8 mouse cellular contexts compared by ENCODE assay signal in the genomic region with DNA sequence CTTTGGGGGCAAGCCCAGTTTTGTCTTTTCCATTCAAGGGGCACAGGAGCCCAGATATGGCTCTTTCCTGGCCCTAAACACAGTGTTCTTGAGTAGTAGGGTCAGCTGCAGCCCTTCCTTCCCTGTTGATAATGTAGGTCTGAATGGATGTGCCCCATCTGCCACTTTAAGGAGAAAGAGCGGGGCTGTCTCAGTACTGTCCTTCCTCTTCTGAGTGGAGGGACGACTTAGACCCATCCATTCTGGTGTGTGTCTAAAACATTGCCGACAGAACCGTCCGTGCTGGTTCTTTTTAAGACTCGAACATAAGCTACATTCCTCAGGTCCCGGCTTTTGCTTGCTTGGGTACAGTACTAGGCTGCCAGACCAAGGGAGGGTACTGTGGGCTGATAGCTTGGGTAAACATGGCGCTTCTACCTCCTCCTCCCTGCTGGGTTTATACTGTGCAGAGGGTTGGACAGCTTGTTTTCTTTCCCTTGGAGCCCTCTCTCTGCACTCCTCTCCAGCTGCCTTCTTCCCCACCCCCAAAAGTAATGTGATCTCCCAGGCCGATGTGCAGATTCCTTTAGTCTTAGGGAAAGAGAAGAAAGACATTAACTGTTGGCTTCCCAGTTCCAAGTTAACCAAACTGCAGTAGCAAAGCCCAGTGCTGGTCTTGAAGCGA.
A peak's percentile ranks its signal among the peaks of the same experiment; 100 is the strongest.
DNase-seq lines count a peak whose midpoint lies in the region; ATAC-seq and TF ChIP-seq lines count a peak whose summit lies in the region.

No protein-coding gene starts in this region.

- no peaks in the 10 kb centered on the region for H3K4me1 ChIP-seq in brown adipose tissue, adult 24 weeks (ENCODE audit: control insufficient read depth, insufficient read depth, insufficient read length, low read length)
- H3K4me1 ChIP-seq in heart, embryonic 15.5 days (replicated peaks), result peaks cover 31% of the 10 kb centered on the region
- peaks cover 35% of the 10 kb centered on the region for H3K4me1 ChIP-seq in liver, embryonic 11.5 days (replicated peaks; ENCODE audit: control insufficient read depth, insufficient read depth, low read length)

- H3K4me3 ChIP-seq in layer of hippocampus, adult 2 months, result no peak overlapping the region; the same call in 1 of the 2 replicates
- H3K4me3 ChIP-seq in brown adipose tissue, adult 24 weeks (ENCODE audit: insufficient read depth, low read depth, low read length), result 0 out of 2 replicates have a peak overlapping the region, but pooled peaks have one; percentile 9
- peak overlapping the region; percentile 18; the same call in 1 of the 2 replicates for H3K4me3 ChIP-seq in heart, embryonic 15.5 days
- H3K4me3 ChIP-seq in liver, embryonic 11.5 days (ENCODE audit: low read depth, low read length), result no peak overlapping the region

- no peak for TF ChIP-seq CTCF in layer of hippocampus, adult 2 months (conservative IDR thresholded peaks at IDR 0.05)

- H3K4me2 ChIP-seq in heart, embryonic 15.5 days, result peak overlapping the region; percentile 53
- H3K4me2 ChIP-seq in liver, embryonic 11.5 days, result peak overlapping the region; percentile 35

- no peaks in the 10 kb centered on the region for H3K9me3 ChIP-seq in heart, embryonic 15.5 days (replicated peaks)
- 0 out of 2 replicates have a peak, but pooled peaks cover 3% of the 10 kb centered on the region for H3K9me3 ChIP-seq in liver, embryonic 11.5 days (ENCODE audit: control insufficient read depth, low read length)

- H3K27me3 ChIP-seq in heart, embryonic 15.5 days, result no peaks in the 10 kb centered on the region
- no peaks in the 10 kb centered on the region for H3K27me3 ChIP-seq in liver, embryonic 11.5 days (replicated peaks; ENCODE audit: control insufficient read depth, insufficient read depth, low read length)

- peak; percentile 64; the same call in 1 of the 2 replicates for ATAC-seq in heart, embryonic 15.5 days (replicated peaks; ENCODE audit: insufficient number of reproducible peaks, insufficient read depth, low FRiP score, low read depth)
- ATAC-seq in liver, embryonic 11.5 days (replicated peaks; ENCODE audit: low FRiP score), result no peak

- H3K27ac ChIP-seq in layer of hippocampus, adult 2 months, result peak overlapping the region; percentile 32
- 0 out of 2 replicates have a peak overlapping the region, but pooled peaks have one; percentile 26 for H3K27ac ChIP-seq in brown adipose tissue, adult 24 weeks (replicated peaks; ENCODE audit: low read depth, low read length)
- peak overlapping the region; percentile 72 for H3K27ac ChIP-seq in heart, embryonic 15.5 days
- peak overlapping the region; percentile 56 for H3K27ac ChIP-seq in liver, embryonic 11.5 days (ENCODE audit: low read depth, low read length)

- no peak for DNase-seq in layer of hippocampus, adult 2 months (ENCODE audit: low spot score in 2 of 2)
- DNase-seq in layer of hippocampus, postnatal 25 days (ENCODE audit: extremely low spot score in 1 of 2, low spot score in 1 of 2), result no peak
- DNase-seq in liver, embryonic 11.5 days (ENCODE audit: low spot score), result no peak
- no peak for DNase-seq in left cerebral cortex, adult 8-10 months (ENCODE audit: low spot score in 2 of 2)
- no peak for DNase-seq in spleen, postnatal 36 days (ENCODE audit: low spot score in 2 of 2)
- DNase-seq in left cerebral cortex, adult 9 months (ENCODE audit: low spot score in 2 of 2), result no peak

- WGBS in heart, embryonic 15.5 days, result 20% methylated on average over 10 of the region's 10 CpGs
- WGBS in liver, embryonic 11.5 days, result 46% methylated on average over 10 of the region's 10 CpGs

- H3K36me3 ChIP-seq in heart, embryonic 15.5 days, result no peaks in the 10 kb centered on the region
- H3K36me3 ChIP-seq in liver, embryonic 11.5 days (ENCODE audit: control insufficient read depth, insufficient read depth, low read length), result 0 out of 2 replicates have a peak, but pooled peaks cover 3% of the 10 kb centered on the region

- peak overlapping the region; percentile 19 for H3K9ac ChIP-seq in heart, embryonic 15.5 days
- H3K9ac ChIP-seq in liver, embryonic 11.5 days (ENCODE audit: low read depth, low read length), result 0 out of 2 replicates have a peak overlapping the region, but pooled peaks have one; percentile 16

Comparison
In these comparisons a context has a peak if more than half of its experiments do, and no peak if none do; other contexts are left out.
1. H3K4me3 ChIP-seq: peak in brown adipose tissue, adult 24 weeks (single experiment) and heart, embryonic 15.5 days (single experiment); none in layer of hippocampus, adult 2 months (single experiment) and liver, embryonic 11.5 days (single experiment).
2. Peak in every context shown above with its lines, with median percentiles within 50 percentile points of each other: H3K27ac ChIP-seq.